In genomic region chr10:80808985-80809632, GRCm38 (mm10) we compare ENCODE assay signal across 9 mouse cellular contexts. TPM values are rescaled to one million over a fixed set of nuclear protein-coding genes. Genes with fewer than 3 reads are reported as not detected.
DNase-seq lines count a peak whose midpoint lies in the region; ATAC-seq and TF ChIP-seq lines count a peak whose summit lies in the region.
"Had no signal": no experiment of that assay in that cellular context is flagged by ENCODE, and none has a peak within 500 bp of the region (broad histone marks: within the 10 kb centered on the region; RNA-seq: fewer than 3 reads in every experiment).

No protein-coding gene starts in this region.

- H3K9me3 ChIP-seq in heart, embryonic 12.5 days (replicated peaks), result no peaks in the 10 kb centered on the region
- no peaks in the 10 kb centered on the region for H3K9me3 ChIP-seq in limb, embryonic 11.5 days (ENCODE audit: control insufficient read depth, low read length)
- H3K9me3 ChIP-seq in stomach, embryonic 16.5 days (replicated peaks; ENCODE audit: control insufficient read depth, low read length), result no peaks in the 10 kb centered on the region

- peaks cover 69% of the 10 kb centered on the region for H3K4me1 ChIP-seq in heart, embryonic 12.5 days (replicated peaks)
- H3K4me1 ChIP-seq in heart, adult 2 months (ENCODE audit: control insufficient read depth, insufficient read depth, low read length), result peaks cover 3% of the 10 kb centered on the region
- H3K4me1 ChIP-seq in testis, adult 2 months (ENCODE audit: control insufficient read depth, insufficient read depth, low read length), result peaks cover 39% of the 10 kb centered on the region
- H3K4me1 ChIP-seq in limb, embryonic 11.5 days (ENCODE audit: control insufficient read depth, insufficient read depth, low read length), result peaks cover 30% of the 10 kb centered on the region
- peaks cover 21% of the 10 kb centered on the region for H3K4me1 ChIP-seq in stomach, embryonic 16.5 days (ENCODE audit: control insufficient read depth, insufficient read depth, low read length)

- H3K36me3 ChIP-seq in heart, embryonic 12.5 days, result peaks cover 13% of the 10 kb centered on the region
- H3K36me3 ChIP-seq in heart, adult 2 months (ENCODE audit: control insufficient read depth, insufficient read depth, low read length), result no peaks in the 10 kb centered on the region
- no peaks in the 10 kb centered on the region for H3K36me3 ChIP-seq in testis, adult 2 months (ENCODE audit: control insufficient read depth, insufficient read depth, low read length)
- peaks cover 14% of the 10 kb centered on the region for H3K36me3 ChIP-seq in limb, embryonic 11.5 days (ENCODE audit: control insufficient read depth, insufficient read depth, low read length)
- peaks cover 8% of the 10 kb centered on the region; the same call in 1 of the 2 replicates for H3K36me3 ChIP-seq in stomach, embryonic 16.5 days (ENCODE audit: control insufficient read depth, insufficient read depth, low read length)

- no peaks in the 10 kb centered on the region for H3K79me2 ChIP-seq in heart, adult 2 months (replicated peaks; ENCODE audit: control insufficient read depth, insufficient read depth, low read length)

- no peak for ATAC-seq in heart, embryonic 12.5 days (ENCODE audit: insufficient number of reproducible peaks, low FRiP score)
- no peak for ATAC-seq in limb, embryonic 11.5 days (ENCODE audit: insufficient number of reproducible peaks, low FRiP score, low TSS enrichment, low read depth)
- ATAC-seq in stomach, embryonic 16.5 days (ENCODE audit: insufficient read depth, low FRiP score), result no peak

- TF ChIP-seq POLR2A in heart, adult 2 months (IDR thresholded peaks at IDR 0.05; ENCODE audit: insufficient read depth, low read depth, low read length), result no peak
- no peak for TF ChIP-seq POLR2A in testis, adult 2 months (IDR thresholded peaks at IDR 0.05; ENCODE audit: control insufficient read depth, low read depth, low read length)

- TF ChIP-seq EP300 in heart, adult 2 months (IDR thresholded peaks at IDR 0.05; ENCODE audit: insufficient read depth, low read depth, low read length), result no peak

- peak overlapping the region; percentile 17; the same call in 1 of the 2 replicates for H3K27ac ChIP-seq in heart, embryonic 12.5 days (ENCODE audit: poor library complexity, severe bottlenecking)
- no peak overlapping the region for H3K27ac ChIP-seq in heart, adult 2 months
- peak overlapping the region; percentile 55; the same call in 1 of the 2 replicates for H3K27ac ChIP-seq in testis, adult 2 months (ENCODE audit: control insufficient read depth, insufficient read depth, low read depth, low read length)
- no peak overlapping the region for H3K27ac ChIP-seq in limb, embryonic 11.5 days (replicated peaks; ENCODE audit: low read depth, low read length)
- no peak overlapping the region for H3K27ac ChIP-seq in stomach, embryonic 16.5 days (ENCODE audit: low read length)
- H3K27ac ChIP-seq: liver, embryonic 14.5 days had no signal

- peaks cover 32% of the 10 kb centered on the region for H3K27me3 ChIP-seq in heart, embryonic 12.5 days (replicated peaks)
- no peaks in the 10 kb centered on the region for H3K27me3 ChIP-seq in heart, adult 2 months (ENCODE audit: control insufficient read depth, insufficient read depth, low read length)
- H3K27me3 ChIP-seq in testis, adult 2 months (ENCODE audit: control insufficient read depth, insufficient read depth, low read length), result no peaks in the 10 kb centered on the region
- peaks cover 21% of the 10 kb centered on the region for H3K27me3 ChIP-seq in limb, embryonic 11.5 days (ENCODE audit: control insufficient read depth, insufficient read depth, low read length)
- H3K27me3 ChIP-seq in stomach, embryonic 16.5 days (ENCODE audit: control insufficient read depth, insufficient read depth, low read length), result peaks cover 3% of the 10 kb centered on the region; the same call in 1 of the 2 replicates

- DNase-seq in heart, adult 2 months, result no peak
- no peak for DNase-seq in testis, postnatal 14 days (ENCODE audit: low spot score)
- peak; percentile 46 for DNase-seq in limb, embryonic 11.5 days (ENCODE audit: low spot score)
- DNase-seq in thymus, postnatal 14 days, result no peak
- no peak for DNase-seq in urinary bladder, postnatal 36 days (ENCODE audit: low spot score in 2 of 2)

- peak overlapping the region; percentile 51 for H3K4me3 ChIP-seq in heart, embryonic 12.5 days
- no peak overlapping the region for H3K4me3 ChIP-seq in heart, adult 2 months
- H3K4me3 ChIP-seq in testis, adult 2 months (ENCODE audit: control insufficient read depth, low read depth, low read length), result peak overlapping the region; percentile 37
- no peak overlapping the region; the same call in 1 of the 2 replicates for H3K4me3 ChIP-seq in limb, embryonic 11.5 days (ENCODE audit: low read depth, low read length)
- H3K4me3 ChIP-seq in stomach, embryonic 16.5 days (replicated peaks; ENCODE audit: low read length), result 0 out of 2 replicates have a peak overlapping the region, but pooled peaks have one; percentile 17

- no peak for TF ChIP-seq CTCF in heart, adult 2 months (IDR thresholded peaks at IDR 0.05)
- TF ChIP-seq CTCF in testis, adult 2 months (IDR thresholded peaks at IDR 0.05; ENCODE audit: control insufficient read depth, insufficient read depth, insufficient replicate concordance, low read depth, low read length), result no peak

- WGBS in heart, embryonic 12.5 days, result 7% methylated on average over 18 of the region's 18 CpGs
- WGBS in heart, adult 2 months, result 17% methylated on average over 18 of the region's 18 CpGs
- 9% methylated on average over 17 of the region's 18 CpGs for WGBS in limb, embryonic 11.5 days
- WGBS in stomach, embryonic 16.5 days, result 10% methylated on average over 18 of the region's 18 CpGs

- intact Hi-C loops in heart, adult 2 months (cut with DNase I), result no loop called here

- peak overlapping the region; percentile 80 for H3K4me2 ChIP-seq in heart, embryonic 12.5 days
- peak overlapping the region; percentile 27; the same call in 1 of the 2 replicates for H3K4me2 ChIP-seq in limb, embryonic 11.5 days (ENCODE audit: low read depth, severe bottlenecking)
- peak overlapping the region; percentile 19 for H3K4me2 ChIP-seq in stomach, embryonic 16.5 days (ENCODE audit: low read depth, low read length)

- H3K9ac ChIP-seq in heart, embryonic 12.5 days, result peak overlapping the region; percentile 78
- H3K9ac ChIP-seq in heart, adult 2 months (ENCODE audit: low read depth, low read length), result no peak overlapping the region
- H3K9ac ChIP-seq in limb, embryonic 11.5 days (ENCODE audit: low read length), result no peak overlapping the region; the same call in 1 of the 2 replicates
- H3K9ac ChIP-seq in stomach, embryonic 16.5 days (ENCODE audit: low read length), result peak overlapping the region; percentile 22
- H3K9ac ChIP-seq: liver, embryonic 14.5 days had no signal

RNA-seq across cellular contexts. Expression of gene Amh, which starts 4.1 kb away (rescaled TPM):
- 0.14 and 0.23 TPM in 2 replicates for polyA plus RNA-seq in heart, embryonic 12.5 days (2016; fragmentation: Nextera tagmentation; extraction: Ambion mirVana)
- under 1 TPM; 0.18 TPM for total RNA-seq in heart, adult 2 months (2021)
- polyA plus RNA-seq in heart, adult 2 months (2012; rRNA removed), result 0.15 and 0.25 TPM in 2 replicates
- polyA plus RNA-seq in testis, adult 2 months (2012; rRNA removed), result 2.5 and 3.2 TPM in 2 replicates
- not detected in 2 replicates for polyA plus RNA-seq in limb, embryonic 11.5 days (2014; fragmentation: Nextera tagmentation; extraction: Ambion mirVana)
- not detected in 2 replicates for polyA plus RNA-seq in stomach, embryonic 16.5 days (2015; fragmentation: Nextera tagmentation; extraction: Ambion mirVana)

RNA-seq across cellular contexts. Expression of gene Jsrp1, which starts 4.2 kb away (rescaled TPM):
- polyA plus RNA-seq in heart, embryonic 12.5 days (2016; fragmentation: Nextera tagmentation; extraction: Ambion mirVana), result 6.1 and 6.7 TPM in 2 replicates
- total RNA-seq in heart, adult 2 months (2021), result 1 to 10 TPM in 1 of 2 experiments, under 1 TPM in 1; 0.25 to 1.1 TPM
- 0.21 and 0.56 TPM in 2 replicates for polyA plus RNA-seq in heart, adult 2 months (2012; rRNA removed)
- polyA plus RNA-seq in testis, adult 2 months (2012; rRNA removed), result 1.2 and 1.4 TPM in 2 replicates
- 0.40 and 0.96 TPM in 2 replicates for polyA plus RNA-seq in limb, embryonic 11.5 days (2014; fragmentation: Nextera tagmentation; extraction: Ambion mirVana)
- polyA plus RNA-seq in stomach, embryonic 16.5 days (2015; fragmentation: Nextera tagmentation; extraction: Ambion mirVana), result 0.65 and 8.4 TPM in 2 replicates
- polyA plus RNA-seq: liver, embryonic 14.5 days had no signal

RNA-seq across cellular contexts. Expression of gene Plekhj1, which starts 10.7 kb away (rescaled TPM):
- polyA plus RNA-seq in heart, embryonic 12.5 days (2016; fragmentation: Nextera tagmentation; extraction: Ambion mirVana), result 82.4 and 83.2 TPM in 2 replicates
- total RNA-seq in heart, adult 2 months (2021), result 10 to 100 TPM; 29.7 to 33.0 TPM
- 28.9 and 33.2 TPM in 2 replicates for polyA plus RNA-seq in heart, adult 2 months (2012; rRNA removed)
- 41.4 and 45.8 TPM in 2 replicates for polyA plus RNA-seq in testis, adult 2 months (2012; rRNA removed)
- 141 and 145 TPM in 2 replicates for polyA plus RNA-seq in limb, embryonic 11.5 days (2014; fragmentation: Nextera tagmentation; extraction: Ambion mirVana)
- polyA plus RNA-seq in stomach, embryonic 16.5 days (2015; fragmentation: Nextera tagmentation; extraction: Ambion mirVana), result 102 and 114 TPM in 2 replicates

RNA-seq across cellular contexts. Expression of gene Sf3a2, which starts 11.1 kb away (rescaled TPM):
- polyA plus RNA-seq in heart, embryonic 12.5 days (2016; fragmentation: Nextera tagmentation; extraction: Ambion mirVana), result 51.2 and 58.3 TPM in 2 replicates
- 10 to 100 TPM; 27.3 to 30.4 TPM for total RNA-seq in heart, adult 2 months (2021)
- 18.4 and 19.7 TPM in 2 replicates for polyA plus RNA-seq in heart, adult 2 months (2012; rRNA removed)
- 65.7 and 67.4 TPM in 2 replicates for polyA plus RNA-seq in testis, adult 2 months (2012; rRNA removed)
- polyA plus RNA-seq in limb, embryonic 11.5 days (2014; fragmentation: Nextera tagmentation; extraction: Ambion mirVana), result 122 and 130 TPM in 2 replicates
- 51.3 and 53.7 TPM in 2 replicates for polyA plus RNA-seq in stomach, embryonic 16.5 days (2015; fragmentation: Nextera tagmentation; extraction: Ambion mirVana)

RNA-seq across cellular contexts. Expression of gene Oaz1, which starts 17.3 kb away (rescaled TPM):
- polyA plus RNA-seq in heart, embryonic 12.5 days (2016; fragmentation: Nextera tagmentation; extraction: Ambion mirVana), result 1,577 and 1,597 TPM in 2 replicates
- total RNA-seq in heart, adult 2 months (2021), result 100 to 1,000 TPM; 850 to 914 TPM
- polyA plus RNA-seq in heart, adult 2 months (2012; rRNA removed), result 1,001 and 1,201 TPM in 2 replicates
- 261 and 275 TPM in 2 replicates for polyA plus RNA-seq in testis, adult 2 months (2012; rRNA removed)
- 2,003 and 2,108 TPM in 2 replicates for polyA plus RNA-seq in limb, embryonic 11.5 days (2014; fragmentation: Nextera tagmentation; extraction: Ambion mirVana)
- 1,560 and 1,582 TPM in 2 replicates for polyA plus RNA-seq in stomach, embryonic 16.5 days (2015; fragmentation: Nextera tagmentation; extraction: Ambion mirVana)

Comparison
In these comparisons a context has a peak if more than half of its experiments do, and no peak if none do; other contexts are left out.
1. H3K27ac ChIP-seq: peak in heart, embryonic 12.5 days (single experiment) and testis, adult 2 months (single experiment); none in heart, adult 2 months (single experiment), limb, embryonic 11.5 days (single experiment) and stomach, embryonic 16.5 days (single experiment).
2. H3K4me3 ChIP-seq: peak in heart, embryonic 12.5 days (single experiment), testis, adult 2 months (single experiment) and stomach, embryonic 16.5 days (single experiment); none in heart, adult 2 months (single experiment) and limb, embryonic 11.5 days (single experiment).
3. H3K9ac ChIP-seq: peak in heart, embryonic 12.5 days (single experiment) and stomach, embryonic 16.5 days (single experiment); none in heart, adult 2 months (single experiment) and limb, embryonic 11.5 days (single experiment).
4. H3K4me2 ChIP-seq: peak in every context shown above with its lines; median percentile 80 in heart, embryonic 12.5 days; 27 in limb, embryonic 11.5 days; 19 in stomach, embryonic 16.5 days.